Mouse (Mus musculus): ENCODE results near the gene Oprd1.

Gene Oprd1

DNA sequence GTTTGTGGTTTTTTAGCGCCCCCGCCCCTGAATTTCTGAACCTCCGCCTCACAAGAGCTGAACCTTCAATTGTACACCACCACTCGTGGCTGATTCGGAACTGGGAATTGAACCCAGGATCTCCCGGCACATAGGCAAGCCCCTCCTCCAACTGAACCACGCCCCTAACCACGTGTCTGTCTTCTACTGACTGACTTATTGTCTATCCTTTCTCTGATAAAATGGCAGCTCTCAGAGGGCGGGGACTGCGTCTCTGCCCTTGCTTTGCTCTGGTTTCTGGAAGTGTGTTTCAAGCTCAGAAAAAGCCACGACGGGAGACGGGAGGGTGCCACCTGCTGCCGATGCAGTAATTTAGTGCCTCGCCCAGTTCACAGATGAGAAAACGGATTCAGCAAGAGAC, 10.4 kb downstream of the Oprd1 start:
- no peak for DNase-seq (ENCODE audit: low spot score)

- no peak for DNase-seq (ENCODE audit: low spot score)
These were observed 10.9 kb downstream of the Oprd1 start for GRCm38 (mm10) chr4:132133381-132133780.

DNA sequence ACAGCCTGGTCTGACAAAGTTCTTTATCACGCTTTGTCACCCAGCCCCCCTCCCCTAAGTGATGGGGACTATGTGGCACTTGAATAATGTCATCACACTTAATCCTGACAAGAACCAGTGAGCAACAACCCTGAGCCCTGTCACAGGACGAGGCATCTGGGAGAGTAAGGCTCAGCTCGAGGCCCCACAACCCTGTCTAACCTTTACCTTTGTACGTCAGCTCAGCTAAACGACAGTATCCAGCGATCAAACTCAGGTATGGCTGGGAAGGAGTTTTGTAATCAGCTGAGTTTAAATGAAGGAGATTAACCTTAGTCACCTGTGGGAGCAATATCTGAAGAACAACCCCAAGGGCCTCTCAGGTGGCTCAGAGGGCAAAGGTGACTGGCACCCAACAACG, 12.0 kb downstream of the Oprd1 start:
- DNase-seq (ENCODE audit: low spot score) = no peak

- DNase-seq (ENCODE audit: low spot score) = no peak
These were observed 12.5 kb downstream of the Oprd1 start for GRCm38 (mm10) chr4:132131790-132132189.

- no peak for DNase-seq (ENCODE audit: low spot score)
These were observed 13.2 kb downstream of the Oprd1 start for GRCm38 (mm10) chr4:132131116-132131515.

GRCm38 (mm10) chr4:132130645-132131044, 13.6 kb downstream of the Oprd1 start:
- no peak for DNase-seq (ENCODE audit: low spot score)

- no peak for DNase-seq (ENCODE audit: low spot score)
These were observed 14.2 kb downstream of the Oprd1 start for GRCm38 (mm10) chr4:132130134-132130533.

- DNase-seq (ENCODE audit: low spot score) = no peak
These were observed 15.2 kb downstream of the Oprd1 start for GRCm38 (mm10) chr4:132128997-132129636.

- no peak for DNase-seq (ENCODE audit: low spot score)
These were observed 17.2 kb downstream of the Oprd1 start for GRCm38 (mm10) chr4:132127091-132127490.

DNA sequence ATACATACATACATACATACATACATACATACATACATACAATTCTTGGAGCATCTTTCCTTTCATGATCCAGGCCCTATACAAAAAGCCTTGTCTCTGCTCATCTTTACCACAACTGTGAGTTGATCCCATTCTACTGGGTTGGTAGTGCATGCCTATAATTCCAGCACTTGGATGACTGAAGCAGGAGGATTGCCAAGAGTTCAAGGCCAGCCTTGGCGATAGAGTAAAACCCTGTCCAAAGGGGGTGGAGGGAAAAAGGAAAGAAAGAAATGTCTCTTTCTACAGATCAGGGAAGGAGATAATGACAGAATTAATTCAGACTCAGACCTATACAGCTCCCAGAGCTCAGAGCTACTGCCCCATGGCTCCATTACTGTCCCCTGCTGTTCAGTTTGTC, 21.1 kb downstream of the Oprd1 start:
- no peak for DNase-seq (ENCODE audit: low spot score)

DNA sequence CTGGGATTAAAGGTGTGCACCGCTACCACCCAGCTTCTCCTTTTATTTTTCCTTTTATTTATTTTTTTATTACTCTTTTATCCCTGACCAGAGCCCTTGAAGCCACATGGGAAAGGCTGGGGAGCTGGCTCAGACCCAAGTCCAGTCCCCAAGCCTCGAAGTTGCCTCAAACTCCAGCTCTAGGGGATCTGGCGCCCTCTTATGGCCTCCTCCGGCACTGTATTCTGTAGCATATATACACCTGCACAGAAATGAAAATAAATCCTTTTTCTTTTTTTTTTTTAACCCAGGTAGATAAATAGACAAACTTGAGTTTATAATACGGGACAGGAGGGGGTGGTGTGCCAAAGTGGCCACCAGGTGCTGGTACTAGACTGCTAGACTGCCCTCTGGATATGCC, 22.6 kb downstream of the Oprd1 start:
- DNase-seq (ENCODE audit: low spot score) = no peak

GRCm38 (mm10) chr4:132119566-132119965, 24.7 kb downstream of the Oprd1 start:
- no peak for DNase-seq (ENCODE audit: low spot score)

- no peak for DNase-seq (ENCODE audit: low spot score)
These were observed 28.0 kb downstream of the Oprd1 start for GRCm38 (mm10) chr4:132116315-132116714.

- DNase-seq (ENCODE audit: low spot score) = no peak
These were observed 30.7 kb downstream of the Oprd1 start for GRCm38 (mm10) chr4:132113411-132114095.

DNA sequence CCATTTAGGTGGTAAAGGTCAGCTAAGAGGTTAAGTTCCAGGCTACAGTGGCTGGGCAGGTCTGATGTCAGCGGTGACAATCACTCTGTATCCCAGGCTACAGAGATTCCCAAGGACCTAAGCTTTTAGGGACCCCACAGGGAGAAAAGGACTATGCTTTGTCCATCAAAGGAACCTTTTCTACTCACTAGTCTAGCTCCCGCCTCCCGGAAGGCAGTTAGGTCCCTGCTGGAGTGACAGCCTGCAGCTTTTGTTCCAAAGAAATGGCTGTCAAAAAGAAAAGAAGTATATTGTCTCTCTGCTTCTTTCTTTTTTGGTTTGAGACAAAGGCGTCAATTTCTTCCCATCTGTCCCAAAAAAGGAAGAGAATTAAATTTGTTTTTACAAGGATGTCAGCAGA, 33.1 kb downstream of the Oprd1 start:
- DNase-seq (ENCODE audit: low spot score) = no peak

DNA sequence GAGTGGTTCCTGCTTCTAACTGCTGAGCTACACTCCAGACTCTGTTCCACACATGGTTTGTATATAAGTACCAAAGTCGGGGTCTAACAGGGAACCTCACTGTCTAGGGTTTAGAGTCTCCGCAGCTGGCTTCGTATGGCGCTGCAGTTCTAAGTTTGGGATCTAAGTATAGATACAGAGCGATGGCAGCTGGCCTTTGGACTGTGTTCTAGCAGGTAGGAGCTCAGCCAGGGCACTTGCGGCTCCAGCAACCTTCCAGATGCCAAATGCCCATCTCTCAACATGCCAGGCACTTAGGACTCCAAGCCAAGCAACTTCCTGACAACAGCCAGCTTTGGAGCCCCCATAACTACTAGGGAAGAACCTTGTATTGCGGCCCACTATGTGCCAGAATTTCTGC, 36.1 kb downstream of the Oprd1 start:
- no peak for DNase-seq (ENCODE audit: low spot score)

DNA sequence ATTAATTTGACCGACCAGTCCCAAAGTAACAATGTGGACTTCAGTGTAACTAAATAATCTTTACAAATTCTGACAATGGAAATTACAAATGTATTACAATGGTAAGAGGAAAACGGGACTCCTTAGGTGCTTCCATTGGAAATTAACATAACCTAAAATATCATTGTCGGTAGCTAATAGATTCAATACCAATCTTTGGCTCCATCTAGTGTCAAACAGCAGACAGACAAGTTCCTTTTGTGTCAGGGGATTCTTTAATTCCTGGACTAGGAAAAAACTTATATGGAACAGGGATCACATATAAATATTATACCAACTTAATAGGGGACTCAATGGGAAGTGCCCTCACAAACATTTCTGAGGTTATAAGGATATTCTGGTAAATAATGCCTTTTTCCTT, 43.1 kb downstream of the Oprd1 start:
- no peak for DNase-seq (ENCODE audit: low spot score)

DNA sequence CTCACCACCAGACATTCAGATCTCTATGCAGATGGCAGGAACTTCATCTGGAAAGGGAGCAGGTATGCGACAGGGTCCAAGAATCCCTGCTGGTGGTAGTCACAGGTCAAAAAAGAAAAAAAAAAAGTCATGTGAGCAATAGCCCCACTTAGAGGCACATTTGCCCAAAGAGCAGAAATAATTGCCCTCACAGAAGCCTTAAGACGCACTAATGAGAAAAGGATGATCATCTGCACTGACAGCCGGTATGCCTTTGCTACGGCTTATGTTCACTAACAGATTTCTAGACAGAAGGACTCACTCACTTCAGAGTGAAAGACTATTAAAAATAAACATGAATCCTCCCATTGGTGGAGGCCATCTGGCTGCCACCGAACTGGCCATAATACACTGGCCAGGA, 44.7 kb downstream of the Oprd1 start:
- no peak for DNase-seq (ENCODE audit: low spot score)

- DNase-seq (ENCODE audit: low spot score) = no peak
These were observed 49.2 kb downstream of the Oprd1 start for GRCm38 (mm10) chr4:132095043-132095442.

DNA sequence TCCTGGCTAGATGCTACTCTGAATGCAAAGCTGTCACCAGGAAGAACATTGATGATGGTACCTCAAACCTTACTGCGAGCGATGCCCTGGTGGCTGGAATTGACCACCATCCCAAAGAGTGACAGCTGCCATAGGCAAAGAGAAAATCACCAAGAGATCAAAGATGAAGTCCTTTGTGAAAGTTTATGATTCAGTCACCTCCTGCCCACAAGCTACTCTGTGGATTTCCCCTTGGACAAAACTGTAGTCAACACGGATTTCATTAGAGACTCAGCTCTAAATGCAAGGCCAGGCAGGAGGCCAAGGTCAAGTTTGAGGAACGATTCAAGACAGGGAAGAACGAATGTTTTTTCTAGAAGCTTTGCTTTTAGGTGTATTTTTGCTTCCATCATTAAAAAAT, 50.4 kb downstream of the Oprd1 start:
- DNase-seq (ENCODE audit: low spot score) = no peak

DNA sequence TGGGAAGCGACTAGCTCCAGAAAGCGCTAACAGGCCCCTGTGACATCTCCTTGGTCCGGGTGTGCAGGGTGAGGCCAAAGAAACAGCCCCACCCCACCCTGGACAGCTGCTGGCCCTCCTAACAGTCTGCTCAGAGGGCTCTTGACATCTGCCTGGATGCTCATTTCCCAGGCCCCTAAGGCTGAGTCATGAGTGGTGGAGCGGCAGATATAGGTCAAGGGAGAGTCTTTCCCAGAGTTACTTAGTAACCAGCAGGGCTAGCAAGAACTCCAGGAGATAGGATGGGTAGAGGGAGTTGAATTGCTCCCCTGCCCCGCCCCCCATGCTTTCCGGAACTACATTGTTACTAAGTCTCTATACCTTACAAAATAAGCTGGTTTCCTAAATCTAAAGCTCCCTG, 51.1 kb downstream of the Oprd1 start:
- no peak for DNase-seq (ENCODE audit: low spot score)

GRCm38 (mm10) chr4:132088921-132089320, 55.4 kb downstream of the Oprd1 start:
- no peak for DNase-seq (ENCODE audit: low spot score)

DNA sequence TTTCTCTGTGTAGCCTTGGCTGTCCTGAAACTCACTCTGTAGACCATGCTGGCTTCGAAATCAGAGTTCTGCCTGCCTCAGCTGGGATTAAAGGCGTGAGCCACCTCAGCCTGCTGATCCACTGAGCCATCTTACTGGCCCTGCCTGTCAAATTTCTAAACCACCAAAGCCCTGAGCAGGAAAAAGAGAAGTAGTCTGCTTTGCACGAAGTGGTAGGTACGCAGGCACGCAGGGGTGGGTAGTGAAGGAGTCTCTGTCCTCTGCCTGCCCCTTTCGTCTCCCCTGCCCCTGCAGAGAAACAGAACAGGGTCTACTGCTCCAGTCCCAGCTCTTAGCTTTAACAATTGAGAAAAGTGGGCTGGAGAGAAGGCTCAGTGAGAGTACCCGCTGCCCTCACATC, 59.2 kb downstream of the Oprd1 start:
- DNase-seq (ENCODE audit: low spot score) = no peak

GRCm38 (mm10) chr4:132080492-132080983, 63.7 kb downstream of the Oprd1 start:
- DNase-seq (ENCODE audit: low spot score) = no peak
